Mouse (Mus musculus) midbrain, embryonic 12.5 days (tissue): ENCODE measurements at regions not wholly inside any gene's neighbourhood (a gene's known extent, or its start where the extent isn't known, plus 50 kb on each side); places are given as distances from the start of the nearest gene placed in this dataset.

Experiments
- ATAC-seq: fragments of 200-750 bp; cut with Nextera tagmentation; 2 replicates; pipeline ENCODE4 v1.8.0; 2017; ENCODE audit warnings: low read depth, moderate TSS enrichment, moderate library complexity; ENCODE audit not compliant: low FRiP score
- H3K27ac ChIP-seq: fragments of 300-500 bp; sonication (generic); replicated peaks from 2 replicates; pipeline ENCODE4 v1.5.1; 2016; ENCODE audit warnings: mild to moderate bottlenecking
- H3K27me3 ChIP-seq: fragments of 300-500 bp; sonication (generic); 2 replicates; pipeline ENCODE4 v1.6.1; 2016; ENCODE audit warnings: mild to moderate bottlenecking
- H3K36me3 ChIP-seq: fragments of 300-500 bp; sonication (generic); 2 replicates; pipeline ENCODE4 v1.6.1; 2016
- H3K4me1 ChIP-seq: fragments of 300-500 bp; sonication (generic); 2 replicates; pipeline ENCODE4 v1.6.1; 2016
- H3K4me2 ChIP-seq: fragments of 300-500 bp; sonication (generic); replicated peaks from 2 replicates; pipeline ENCODE4 v1.6.1; 2016; ENCODE audit warnings: mild to moderate bottlenecking, moderate library complexity
- H3K4me3 ChIP-seq: fragments of 300-500 bp; sonication (generic); 2 replicates; pipeline ENCODE4 v1.5.1; 2016; ENCODE audit warnings: mild to moderate bottlenecking
- H3K9ac ChIP-seq: fragments of 300-500 bp; sonication (generic); replicated peaks from 2 replicates; pipeline ENCODE4 v1.6.1; 2016; ENCODE audit warnings: mild to moderate bottlenecking, moderate library complexity
- H3K9me3 ChIP-seq: fragments of 300-500 bp; sonication (generic); 2 replicates; pipeline ENCODE4 v1.6.1; 2016; ENCODE audit warnings: mild to moderate bottlenecking
- WGBS: fragments of 180-500 bp; shearing (Covaris S2); methylation state at CpG from one replicate; pipeline ENCODE4 v1.1.7; 2016; 5-methylcytosine and 5-hydroxymethylcytosine counted together

DNA sequence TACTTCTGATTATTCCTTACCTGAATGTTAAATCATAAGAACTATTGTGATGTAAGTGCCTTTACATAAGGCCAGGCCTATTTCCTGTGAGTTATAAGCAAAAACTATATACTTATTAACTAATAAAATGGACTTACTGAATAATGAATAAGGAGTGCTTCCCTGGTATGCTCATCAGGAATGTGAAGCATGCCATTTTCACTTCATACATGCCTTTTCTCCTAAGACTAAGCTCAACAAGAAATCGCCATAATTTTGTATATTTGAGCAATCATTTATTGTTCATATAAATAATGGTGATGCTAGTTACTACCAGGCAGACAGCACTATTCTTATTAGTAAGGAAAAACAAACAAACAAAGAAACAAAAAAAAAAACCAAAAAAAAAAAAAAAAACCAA lies 969.1 kb downstream of the Serpinb8 start:
- Histone ChIP-seq H3K4me3 (no peak overlapping the region), H3K36me3 (no peaks in the 10 kb centered on the region), H3K9ac (no peak overlapping the region), H3K9me3 (no peaks in the 10 kb centered on the region), H3K4me1 (no peaks in the 10 kb centered on the region), H3K27me3 (no peaks in the 10 kb centered on the region), H3K27ac (no peak overlapping the region), H3K4me2 (no peak overlapping the region)
- 92% methylated on average over 1 of the region's 1 CpGs for WGBS
- no peak for ATAC-seq

DNA sequence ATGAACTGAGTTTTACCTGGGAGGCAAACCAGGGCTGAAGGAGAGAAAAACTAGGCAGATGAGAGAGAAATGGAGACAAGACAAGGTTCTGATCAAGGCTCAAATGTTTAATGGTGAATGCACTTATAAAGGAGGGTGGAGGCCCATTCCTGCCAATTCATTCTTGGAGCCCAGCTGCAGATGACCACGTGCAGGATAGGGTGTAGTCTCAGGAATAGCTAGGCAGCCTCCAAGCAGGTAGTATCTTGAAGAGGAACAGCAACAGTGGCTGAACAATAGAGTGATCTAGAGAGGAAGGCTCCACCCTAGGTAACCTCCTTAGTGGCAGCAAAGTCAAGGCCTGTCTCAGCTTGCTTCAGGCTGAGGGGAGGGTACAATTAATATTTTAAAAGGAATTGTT lies 973.2 kb downstream of the Serpinb8 start:
- no peak for ATAC-seq
- Histone ChIP-seq H3K9me3 (no peaks in the 10 kb centered on the region), H3K36me3 (no peaks in the 10 kb centered on the region), H3K4me3 (no peak overlapping the region), H3K4me1 (no peaks in the 10 kb centered on the region), H3K9ac (no peak overlapping the region), H3K4me2 (no peak overlapping the region), H3K27ac (no peak overlapping the region), H3K27me3 (no peaks in the 10 kb centered on the region)
- 45% methylated on average over 1 of the region's 1 CpGs for WGBS

DNA sequence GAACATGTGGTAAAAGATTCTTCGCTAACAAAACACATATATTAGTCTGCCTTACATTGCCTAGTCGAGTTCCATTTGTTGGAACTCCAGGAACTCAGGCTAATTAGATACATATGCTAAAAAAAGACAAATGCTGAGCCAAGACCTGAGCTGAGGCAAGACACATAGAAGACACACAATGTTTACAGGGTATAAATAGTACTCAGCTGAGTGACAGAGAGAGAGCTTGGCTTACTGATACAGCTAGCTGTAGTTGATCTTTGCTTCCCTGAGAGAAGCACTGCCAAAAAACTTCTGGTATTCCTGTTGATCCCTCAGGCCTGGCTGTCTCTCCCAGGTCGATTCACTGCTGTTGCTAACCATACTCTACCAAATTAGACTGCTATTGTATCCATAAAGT lies 982.2 kb downstream of the Serpinb8 start:
- Histone ChIP-seq H3K9me3 (no peaks in the 10 kb centered on the region), H3K36me3 (no peaks in the 10 kb centered on the region), H3K4me3 (no peak overlapping the region), H3K27me3 (no peaks in the 10 kb centered on the region), H3K27ac (no peak overlapping the region), H3K9ac (no peak overlapping the region), H3K4me1 (no peaks in the 10 kb centered on the region), H3K4me2 (no peak overlapping the region)
- ATAC-seq = no peak
- WGBS = 59% methylated on average over 3 of the region's 3 CpGs

DNA sequence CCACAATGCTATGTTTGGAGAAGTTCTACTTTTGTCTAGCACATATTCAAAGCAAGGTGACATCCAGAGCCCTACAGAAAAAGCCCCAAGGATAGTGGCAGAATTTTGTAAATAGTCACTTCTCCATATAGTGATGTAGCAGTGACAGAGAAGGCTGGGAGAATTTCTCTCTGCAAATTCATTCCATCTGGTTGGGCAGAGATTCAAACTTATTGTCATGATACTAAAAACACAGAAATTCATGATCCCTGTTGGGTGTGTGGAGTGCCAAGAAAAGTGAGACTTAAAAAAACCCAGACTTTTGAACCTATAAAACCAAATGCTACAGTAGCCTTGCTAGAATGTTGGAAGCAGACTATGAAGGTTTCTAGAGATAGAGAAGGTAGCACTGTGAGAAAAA lies 983.0 kb downstream of the Serpinb8 start:
- no peak overlapping the region for H3K4me2 ChIP-seq
- H3K9me3 ChIP-seq = no peaks in the 10 kb centered on the region
- no peak for ATAC-seq
- no peak overlapping the region for H3K9ac ChIP-seq
- no peaks in the 10 kb centered on the region for H3K27me3 ChIP-seq
- no peak overlapping the region for H3K27ac ChIP-seq
- H3K4me3 ChIP-seq = no peak overlapping the region
- no peaks in the 10 kb centered on the region for H3K36me3 ChIP-seq
- H3K4me1 ChIP-seq = no peaks in the 10 kb centered on the region

DNA sequence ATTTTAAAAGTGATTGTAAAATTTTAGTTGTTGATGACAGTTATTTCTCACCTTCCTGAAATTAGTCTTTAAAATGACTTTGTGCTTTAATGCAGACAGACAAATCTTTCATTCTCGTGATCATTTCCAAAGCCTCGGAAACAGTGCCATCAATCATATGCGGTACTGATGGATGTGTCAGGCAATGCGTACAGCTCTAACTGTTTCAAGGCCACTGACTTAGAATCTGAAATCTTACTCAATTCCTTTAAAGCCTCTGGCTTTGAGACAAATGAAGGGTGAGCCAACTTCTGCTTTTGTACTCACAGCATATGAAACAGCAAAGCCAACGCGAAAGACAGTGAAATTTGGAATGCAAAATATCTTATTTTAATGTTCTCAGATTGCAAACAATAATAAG lies 987.0 kb downstream of the Serpinb8 start:
- Histone ChIP-seq H3K4me2 (no peak overlapping the region), H3K9me3 (no peaks in the 10 kb centered on the region), H3K4me1 (no peaks in the 10 kb centered on the region), H3K36me3 (no peaks in the 10 kb centered on the region), H3K27ac (no peak overlapping the region), H3K9ac (no peak overlapping the region), H3K27me3 (no peaks in the 10 kb centered on the region), H3K4me3 (no peak overlapping the region)
- 90% methylated on average over 6 of the region's 6 CpGs for WGBS
- no peak for ATAC-seq

DNA sequence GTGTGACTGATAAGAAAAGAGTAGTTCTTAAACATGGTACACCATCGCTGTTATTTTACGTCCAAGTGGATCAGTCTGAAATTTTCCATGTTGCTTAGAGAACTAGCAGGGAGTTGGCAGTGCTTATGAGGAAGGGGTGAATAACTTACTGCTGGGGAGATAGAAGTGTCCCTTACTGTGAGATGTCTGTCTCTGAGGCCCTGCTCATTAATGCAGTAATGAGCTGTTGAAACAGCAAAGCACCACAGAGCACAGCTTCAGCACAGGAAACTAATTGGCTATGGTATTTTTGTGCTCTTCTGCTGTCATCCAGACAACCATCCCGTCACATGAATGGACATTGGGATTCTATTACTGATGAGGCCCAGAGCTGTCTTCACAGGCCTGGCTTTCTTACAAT lies 988.0 kb downstream of the Serpinb8 start:
- WGBS = 84% methylated on average over 3 of the region's 3 CpGs
- Histone ChIP-seq H3K4me3 (no peak overlapping the region), H3K9ac (no peak overlapping the region), H3K36me3 (no peaks in the 10 kb centered on the region), H3K4me1 (no peaks in the 10 kb centered on the region), H3K27ac (no peak overlapping the region), H3K9me3 (no peaks in the 10 kb centered on the region), H3K4me2 (no peak overlapping the region), H3K27me3 (no peaks in the 10 kb centered on the region)
- peak; percentile 74 for ATAC-seq

DNA sequence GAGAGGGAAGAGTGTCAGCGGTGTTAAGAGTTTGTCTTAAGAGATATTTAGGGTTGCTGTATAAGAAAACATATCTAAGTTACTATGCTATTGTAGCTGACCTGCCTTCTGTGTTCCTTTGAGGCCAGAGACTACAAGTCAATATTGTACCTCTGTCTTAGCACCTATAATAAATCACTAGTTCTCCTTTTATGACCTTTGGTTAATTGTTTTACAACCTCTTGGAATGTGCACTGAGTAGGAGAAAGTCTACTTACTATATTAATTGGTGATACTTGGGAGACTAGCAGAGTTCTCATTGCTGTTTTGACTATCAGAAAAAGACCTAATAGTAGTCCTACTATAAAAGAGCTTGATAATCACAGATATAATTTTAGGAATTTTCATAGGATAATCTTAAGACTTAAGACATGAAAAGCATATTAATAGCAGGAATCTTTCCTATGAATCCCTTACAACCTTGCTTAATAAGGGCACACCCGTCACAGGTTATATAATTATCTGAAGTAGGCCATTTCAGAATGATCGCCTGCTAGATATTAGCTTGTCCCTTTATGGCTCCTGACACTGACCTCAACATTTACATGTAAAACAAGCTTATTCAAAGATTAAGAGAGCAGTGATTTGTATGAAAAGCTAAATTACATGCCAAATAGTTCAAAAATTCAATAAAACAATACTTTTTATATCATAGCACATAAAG lies 1003.1 kb downstream of the Serpinb8 start:
- no peak overlapping the region for H3K4me2 ChIP-seq
- no peaks in the 10 kb centered on the region for H3K9me3 ChIP-seq
- 91% methylated on average over 3 of the region's 3 CpGs for WGBS
- no peak overlapping the region for H3K9ac ChIP-seq
- no peak overlapping the region for H3K27ac ChIP-seq
- no peaks in the 10 kb centered on the region for H3K4me1 ChIP-seq
- H3K27me3 ChIP-seq = no peaks in the 10 kb centered on the region
- ATAC-seq = no peak
- H3K4me3 ChIP-seq = no peak overlapping the region
- H3K36me3 ChIP-seq = no peaks in the 10 kb centered on the region

DNA sequence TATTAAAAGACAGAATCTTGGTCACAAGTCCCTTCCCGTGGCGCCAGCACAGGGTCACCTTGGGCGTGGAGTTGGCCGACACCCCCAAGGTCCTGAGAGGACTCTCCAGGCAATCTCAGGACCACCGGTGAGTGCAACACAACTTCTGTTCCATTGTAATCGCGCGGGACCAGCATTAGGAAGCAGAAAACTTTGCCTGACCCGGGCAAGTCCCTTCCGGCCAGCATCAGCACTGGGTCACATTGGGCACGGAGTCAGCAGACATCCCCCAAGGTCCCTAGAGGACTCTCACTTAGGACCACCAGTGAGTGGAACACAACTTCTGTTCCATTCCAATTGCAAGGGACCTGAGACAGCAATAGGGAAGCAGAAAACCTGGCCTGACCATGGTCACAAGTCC lies 1007.3 kb downstream of the Serpinb8 start:
- no peaks in the 10 kb centered on the region for H3K9me3 ChIP-seq
- no peak overlapping the region for H3K9ac ChIP-seq
- no peak overlapping the region for H3K4me2 ChIP-seq

More for the DNA sequence above, 1007.3 kb downstream of the Serpinb8 start:
- H3K27ac ChIP-seq = no peak overlapping the region
- no peak for ATAC-seq
- H3K36me3 ChIP-seq = no peaks in the 10 kb centered on the region
- no peaks in the 10 kb centered on the region for H3K27me3 ChIP-seq
- no peak overlapping the region for H3K4me3 ChIP-seq
- H3K4me1 ChIP-seq = no peaks in the 10 kb centered on the region
- WGBS = 96% methylated on average over 11 of the region's 11 CpGs
